10 mouse cellular contexts compared by ENCODE assay signal in genomic region chr12:27338116-27338515, GRCm38 (mm10). TPM values are rescaled to one million over a fixed set of nuclear protein-coding genes. Genes with fewer than 3 reads are reported as not detected.
DNase-seq lines count a peak whose midpoint lies in the region; ATAC-seq lines count a peak whose summit lies in the region.
"Had no signal": no experiment of that assay in that cellular context is flagged by ENCODE, and none has a peak within 500 bp of the region (broad histone marks: within the 10 kb centered on the region; RNA-seq: fewer than 3 reads in every experiment).

No protein-coding gene starts in this region.

- H3K9ac ChIP-seq in heart, embryonic 15.5 days, result no peak overlapping the region
- H3K9ac ChIP-seq in hindbrain, embryonic 12.5 days, result peak overlapping the region; percentile 100
- H3K9ac ChIP-seq in midbrain, embryonic 12.5 days (replicated peaks), result peak overlapping the region; percentile 100
- H3K9ac ChIP-seq: liver, embryonic 14.5 days had no signal

- WGBS in heart, embryonic 15.5 days, result 20% methylated on average over 12 of the region's 12 CpGs
- 3% methylated on average over 12 of the region's 12 CpGs for WGBS in hindbrain, embryonic 12.5 days
- WGBS in midbrain, embryonic 12.5 days, result under 1% methylated on average over 12 of the region's 12 CpGs

- H3K36me3 ChIP-seq in heart, embryonic 15.5 days, result no peaks in the 10 kb centered on the region
- H3K36me3 ChIP-seq in hindbrain, embryonic 12.5 days, result peaks cover 14% of the 10 kb centered on the region; the same call in 1 of the 2 replicates
- peaks cover 35% of the 10 kb centered on the region for H3K36me3 ChIP-seq in midbrain, embryonic 12.5 days

- H3K4me2 ChIP-seq in heart, embryonic 15.5 days, result peak overlapping the region; percentile 93
- peak overlapping the region; percentile 73 for H3K4me2 ChIP-seq in hindbrain, embryonic 12.5 days (replicated peaks)
- peak overlapping the region; percentile 74 for H3K4me2 ChIP-seq in midbrain, embryonic 12.5 days (replicated peaks)

- H3K9me3 ChIP-seq in heart, embryonic 15.5 days (replicated peaks), result no peaks in the 10 kb centered on the region
- no peaks in the 10 kb centered on the region for H3K9me3 ChIP-seq in hindbrain, embryonic 12.5 days (replicated peaks)
- no peaks in the 10 kb centered on the region for H3K9me3 ChIP-seq in midbrain, embryonic 12.5 days

- H3K4me3 ChIP-seq in heart, embryonic 15.5 days, result peak overlapping the region; percentile 83
- H3K4me3 ChIP-seq in hindbrain, embryonic 12.5 days, result peak overlapping the region; percentile 87
- peak overlapping the region; percentile 100 for H3K4me3 ChIP-seq in midbrain, embryonic 12.5 days

- DNase-seq in heart, postnatal 4 days, result no peak
- peak; percentile 46 for DNase-seq in embryo, embryonic 10 days (ENCODE audit: low spot score)
- DNase-seq in adrenal gland, adult (ENCODE audit: inconsistent age in 2 of 2, low spot score in 1 of 2), result no peak
- DNase-seq in adipocyte (ENCODE audit: low spot score), result no peak
- no peak for DNase-seq in ovary, postnatal 14 days (ENCODE audit: low spot score)
- DNase-seq: cerebellum, adult 8-10 months had no signal

- ATAC-seq in heart, embryonic 15.5 days (replicated peaks; ENCODE audit: insufficient number of reproducible peaks, insufficient read depth, low FRiP score, low read depth), result no peak
- ATAC-seq in hindbrain, embryonic 12.5 days (ENCODE audit: low FRiP score), result no peak
- no peak for ATAC-seq in midbrain, embryonic 12.5 days (ENCODE audit: low FRiP score, low read depth)

- H3K27ac ChIP-seq in heart, embryonic 15.5 days, result no peak overlapping the region
- H3K27ac ChIP-seq in hindbrain, embryonic 12.5 days, result peak overlapping the region; percentile 98
- H3K27ac ChIP-seq in midbrain, embryonic 12.5 days (replicated peaks), result peak overlapping the region; percentile 95
- H3K27ac ChIP-seq: liver, embryonic 14.5 days had no signal

- H3K4me1 ChIP-seq in heart, embryonic 15.5 days (replicated peaks), result peaks cover 5% of the 10 kb centered on the region; the same call in 1 of the 2 replicates
- peaks cover 17% of the 10 kb centered on the region for H3K4me1 ChIP-seq in hindbrain, embryonic 12.5 days
- peaks cover 19% of the 10 kb centered on the region for H3K4me1 ChIP-seq in midbrain, embryonic 12.5 days

- H3K27me3 ChIP-seq in heart, embryonic 15.5 days, result no peaks in the 10 kb centered on the region
- no peaks in the 10 kb centered on the region for H3K27me3 ChIP-seq in hindbrain, embryonic 12.5 days
- H3K27me3 ChIP-seq in midbrain, embryonic 12.5 days, result no peaks in the 10 kb centered on the region

RNA-seq across cellular contexts. Expression of gene Sox11, which starts 4.3 kb away (rescaled TPM):
- polyA plus RNA-seq in heart, embryonic 15.5 days (2015; fragmentation: Nextera tagmentation; extraction: Ambion mirVana), result 13.6 and 13.7 TPM in 2 replicates
- total RNA-seq in heart, postnatal 4 days (2021), result 1 to 10 TPM; 6.0 to 6.3 TPM
- polyA plus RNA-seq in hindbrain, embryonic 12.5 days (2016; fragmentation: Nextera tagmentation; extraction: Ambion mirVana), result 578 and 604 TPM in 2 replicates
- polyA plus RNA-seq in midbrain, embryonic 12.5 days (2016; fragmentation: Nextera tagmentation; extraction: Ambion mirVana), result 596 and 650 TPM in 2 replicates

Comparison
In these comparisons a context has a peak if more than half of its experiments do, and no peak if none do; other contexts are left out.
1. RNA of gene Sox11, which starts 4.3 kb away (polyA plus RNA-seq): 596 to 650 TPM in midbrain, embryonic 12.5 days and 578 to 604 TPM in hindbrain, embryonic 12.5 days; 13.6 to 13.7 TPM in heart, embryonic 15.5 days; every median in the first group is over 10 times any median in the second.
2. Peak in every context shown above with its lines, with median percentiles within 50 percentile points of each other: H3K4me2 ChIP-seq and H3K4me3 ChIP-seq.